Mouse (Mus musculus) spleen, embryonic (tissue): ENCODE data around the gene Stk40.

ENCODE experiments used
- CTCF ChIA-PET: fragments of 350-600 bp; sonication (Branson Sonifier 250); formaldehyde crosslinking; loops from one replicate; lab custom pipeline; 2022; lab: Charles Lee

The Stk40 gene

DNA sequence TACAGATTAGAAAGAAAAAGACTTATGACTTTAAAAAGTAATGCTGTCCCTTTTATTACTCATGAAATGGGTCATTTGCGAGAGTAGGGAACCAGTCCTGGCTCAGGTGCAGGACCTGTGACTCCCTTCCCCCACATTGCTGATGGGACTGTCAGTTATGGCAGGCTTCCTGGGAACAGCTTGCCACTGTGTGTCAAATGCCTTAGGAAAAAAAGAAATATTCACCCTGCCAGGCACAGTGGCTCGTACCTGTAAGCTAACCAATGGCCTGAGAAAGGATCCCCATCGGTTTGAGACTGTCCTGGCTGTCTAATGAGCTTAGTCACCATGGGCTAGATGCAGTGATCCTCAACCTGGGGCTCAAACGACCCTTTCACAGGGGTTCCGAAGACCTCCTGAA lies 16.3 kb downstream of the Stk40 start:
- CTCF ChIA-PET = interaction anchor here (0.6 kb wide), 1 partner anchor 200 kb away, joined by 3 read pairs; no protein-coding TSS in a partner anchor

DNA sequence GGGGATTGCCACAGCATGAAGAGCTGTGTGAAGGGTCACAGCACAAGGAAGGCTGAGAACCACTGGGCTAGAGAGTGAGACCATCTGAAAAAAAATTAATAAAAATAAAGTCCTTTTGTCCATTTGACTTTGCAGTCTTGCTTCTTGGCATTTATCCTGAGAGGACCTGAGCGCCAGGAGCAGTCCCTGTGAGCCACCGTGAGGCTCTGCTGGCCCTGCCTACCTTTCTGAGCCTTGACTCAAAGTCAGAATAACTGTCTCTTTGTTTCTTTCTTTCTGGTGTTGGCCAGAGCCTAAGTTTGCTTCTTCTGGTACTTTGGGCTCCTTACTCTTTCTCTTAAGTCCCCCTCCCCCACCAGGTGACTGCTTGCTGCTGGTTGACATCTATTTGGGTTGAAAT lies 16.7 kb downstream of the Stk40 start:
- CTCF ChIA-PET = interaction anchor here (0.6 kb wide), 1 partner anchor 200 kb away, joined by 3 read pairs; no protein-coding TSS in a partner anchor

DNA sequence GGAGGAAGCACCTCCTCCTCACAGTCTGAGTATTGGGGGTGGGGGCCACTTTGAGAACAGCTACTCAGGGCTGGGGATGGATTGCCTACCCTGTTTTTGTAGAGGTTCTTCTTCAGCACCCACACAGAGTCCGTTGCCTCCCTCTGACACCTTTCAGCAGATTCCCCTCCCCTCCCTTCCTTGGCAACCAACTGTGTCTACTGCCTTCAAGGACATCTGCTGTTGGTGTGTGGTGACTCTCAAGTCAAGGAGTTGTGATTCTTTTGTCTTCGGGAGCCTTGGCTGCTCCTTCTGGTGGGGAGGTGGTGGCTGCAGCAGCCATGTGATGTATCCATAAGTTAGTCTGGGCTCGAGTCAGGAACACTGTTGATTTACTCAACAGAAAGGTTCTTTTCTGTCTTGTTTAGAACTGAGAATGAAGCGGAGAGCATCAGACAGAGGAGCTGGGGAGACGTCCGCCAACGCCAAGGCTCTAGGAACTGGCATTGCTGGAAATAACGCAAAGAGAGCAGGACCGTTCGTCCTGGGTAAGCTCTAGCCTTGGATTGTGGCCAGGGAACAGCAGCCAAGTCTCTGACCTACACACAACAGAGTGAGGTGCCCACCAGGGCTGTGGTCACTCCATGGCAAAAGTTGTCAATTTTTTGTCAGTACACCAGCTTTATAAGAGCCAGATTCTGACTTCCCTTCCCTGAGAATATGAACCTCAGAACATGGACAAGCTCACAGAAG lies 19.7 kb downstream of the Stk40 start:
- CTCF ChIA-PET = no interaction called here

DNA sequence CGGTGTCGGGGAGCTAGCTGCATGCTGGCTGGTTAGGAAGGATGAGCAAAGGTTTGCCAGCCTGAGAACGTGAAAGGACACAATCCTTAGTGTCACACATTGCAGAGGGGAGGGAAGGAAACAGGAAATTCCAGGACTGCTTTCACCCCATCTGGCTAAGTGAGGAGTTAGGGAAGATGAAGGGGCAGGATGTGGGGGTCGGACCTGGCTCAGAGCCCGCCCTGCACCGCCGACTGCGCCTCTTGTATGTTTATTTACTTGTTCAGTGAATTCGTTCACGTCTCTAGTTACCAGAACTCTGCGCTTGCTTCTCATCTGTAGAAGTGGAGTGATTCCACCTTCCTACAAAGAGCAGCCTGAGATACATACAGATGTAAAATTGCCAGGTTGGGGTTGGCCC lies 26.7 kb downstream of the Stk40 start:
- CTCF ChIA-PET = no interaction called here

DNA sequence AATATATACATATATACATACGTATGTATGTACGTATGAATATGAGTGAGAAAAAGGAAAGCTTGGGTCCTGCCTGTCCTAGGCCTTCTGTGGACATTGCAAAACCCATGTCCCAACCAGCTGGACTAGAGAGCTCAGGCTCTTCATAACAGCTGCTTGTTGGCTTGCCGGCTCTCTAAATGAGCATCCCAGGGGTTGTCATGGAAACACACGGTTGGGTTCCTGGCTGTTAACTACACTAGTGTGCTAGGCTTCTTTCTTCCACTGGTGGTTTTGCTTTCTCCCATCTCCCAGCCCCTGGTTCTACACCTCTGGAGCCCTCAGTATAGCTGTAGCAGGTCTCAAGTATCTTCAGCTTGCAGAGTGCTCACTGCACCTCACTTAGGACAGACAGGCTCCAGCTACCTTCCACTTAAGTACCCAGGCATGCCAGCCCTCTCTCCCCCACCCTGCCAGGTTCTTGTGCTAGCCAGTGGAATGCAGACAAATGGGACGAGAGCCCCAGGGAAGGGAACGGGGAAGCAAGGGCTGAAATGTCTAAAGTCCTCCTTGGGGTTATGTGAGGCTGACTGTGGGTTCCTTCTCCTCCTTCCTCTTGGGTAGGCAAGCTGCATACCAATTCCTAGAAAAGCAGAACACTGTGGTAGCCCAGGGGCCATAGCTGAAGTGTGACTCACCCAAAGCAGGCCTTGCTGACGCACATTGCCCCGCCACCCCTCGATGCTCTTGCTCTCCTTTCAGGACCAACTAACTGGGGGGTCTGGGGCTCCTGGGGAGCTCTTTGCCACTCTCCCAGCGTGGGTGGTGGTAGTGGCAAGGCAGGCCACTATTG lies 27.7 kb downstream of the Stk40 start:
- CTCF ChIA-PET = interaction anchor here (0.7 to 1.0 kb wide), 2 partner anchors 9 to 130 kb away, joined by 3 read pairs; partner anchors contain the start of gene Trappc3

DNA sequence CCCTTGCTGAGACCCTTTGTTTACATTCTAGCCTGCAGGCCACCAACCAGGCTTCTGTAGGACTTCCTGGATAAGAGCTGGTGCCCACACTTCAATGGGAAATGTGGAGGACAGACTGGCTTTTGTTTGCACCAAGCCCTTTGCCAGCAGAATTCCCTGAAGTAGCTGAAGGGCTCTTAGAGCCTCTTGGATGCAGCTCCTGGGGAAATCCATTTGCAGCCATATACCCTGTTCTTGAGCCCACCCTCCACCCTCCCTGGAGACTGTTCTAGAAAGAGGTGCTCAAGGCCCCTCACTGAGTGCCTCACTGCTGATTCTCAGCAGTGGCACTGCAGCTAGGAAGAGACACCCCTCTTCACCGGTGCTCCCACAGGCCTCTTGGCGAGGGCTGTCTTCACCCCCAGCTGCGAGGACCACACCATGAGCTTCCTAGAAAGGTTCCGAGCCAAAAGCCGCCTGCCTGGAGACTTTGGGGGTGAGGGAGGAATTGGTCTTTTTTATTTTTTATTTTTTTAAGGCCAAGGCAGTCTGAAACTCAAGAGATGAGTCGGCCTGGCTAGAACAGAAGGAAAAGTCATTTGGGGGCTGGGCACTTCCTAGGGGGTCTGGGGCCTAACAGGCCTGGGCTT lies 29.0 kb downstream of the Stk40 start:
- CTCF ChIA-PET = interaction anchor here (0.6 kb wide), 2 partner anchors 18 to 50 kb away, joined by 3 to 7 read pairs; no protein-coding TSS in a partner anchor

DNA sequence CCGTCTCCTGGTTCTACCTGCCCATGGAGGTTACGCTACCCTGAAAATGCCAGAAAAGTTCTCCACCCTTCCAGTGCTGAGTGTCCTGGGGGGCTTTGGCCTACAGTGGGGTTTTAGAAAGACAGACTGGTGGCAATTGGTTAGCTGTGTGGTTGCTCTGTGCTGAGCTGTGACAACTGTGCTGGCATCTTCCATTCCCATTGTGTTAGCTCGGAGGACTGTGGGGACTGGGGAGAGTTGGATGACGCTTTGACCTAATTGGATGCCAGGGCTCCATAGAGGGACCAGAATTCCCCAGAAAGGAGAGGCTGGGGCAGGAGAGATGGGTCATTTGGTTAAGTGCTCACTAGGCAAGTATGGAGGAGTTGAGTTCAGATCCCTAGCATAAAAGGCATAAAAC lies 30.5 kb downstream of the Stk40 start:
- CTCF ChIA-PET = no interaction called here

DNA sequence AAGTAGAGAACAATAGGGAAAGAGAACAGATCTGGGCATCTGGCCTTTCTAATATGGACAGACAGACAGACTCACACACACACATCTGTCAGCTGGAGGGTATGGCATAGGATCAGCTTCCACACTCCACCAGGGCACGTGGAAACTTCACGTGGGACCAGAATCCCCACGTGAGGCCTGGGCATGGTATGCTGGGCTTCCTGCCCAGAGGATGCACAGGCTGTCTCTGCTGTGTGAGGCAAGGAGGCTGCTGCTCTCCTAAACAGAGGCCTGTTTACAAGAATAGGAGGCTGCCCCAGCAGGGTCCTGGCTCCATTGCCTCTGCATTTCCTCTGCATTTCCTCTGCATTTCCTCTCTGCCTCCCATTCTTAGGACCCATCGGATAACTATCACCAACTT lies 30.9 kb downstream of the Stk40 start:
- CTCF ChIA-PET = no interaction called here

DNA sequence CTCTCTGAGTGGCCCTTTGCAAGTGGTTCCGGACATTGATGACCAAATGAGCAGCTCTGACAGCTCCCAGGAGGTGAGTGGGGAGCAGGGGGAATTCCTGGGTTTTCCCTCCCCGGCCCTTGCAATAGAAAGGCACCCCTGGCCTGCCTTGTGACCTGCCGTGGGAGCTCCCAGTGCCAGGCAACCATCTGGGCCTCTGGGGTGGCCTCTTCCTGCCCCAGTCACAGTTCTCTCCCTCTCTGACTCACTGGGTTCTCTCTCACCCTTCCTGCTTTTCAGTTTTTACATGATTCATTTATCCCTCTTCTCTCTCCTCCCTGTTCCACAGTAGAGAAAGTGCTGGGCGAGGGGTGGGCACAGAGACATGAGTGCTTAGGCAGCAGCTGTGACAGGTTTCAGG lies 34.0 kb downstream of the Stk40 start:
- CTCF ChIA-PET = no interaction called here

DNA sequence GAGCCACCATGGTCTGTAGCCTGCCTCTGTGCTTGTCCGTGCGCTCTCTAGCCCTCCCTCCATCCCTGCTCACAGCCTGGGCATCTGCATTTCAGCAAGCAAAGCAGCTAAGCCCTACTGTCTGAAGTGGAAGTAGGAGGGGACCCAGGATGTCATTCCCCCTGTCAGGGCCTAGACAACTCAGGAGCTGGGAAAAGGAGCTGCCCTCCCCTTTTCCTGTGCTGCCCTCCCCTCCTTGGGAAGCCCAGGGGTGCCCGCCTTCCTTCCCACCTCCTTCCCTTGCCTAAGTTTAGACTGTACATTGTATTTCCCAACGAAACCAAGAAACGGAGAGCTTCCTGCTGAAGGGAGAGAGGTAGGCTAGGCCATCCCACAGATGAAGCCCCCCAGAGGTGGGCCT lies 37.3 kb downstream of the Stk40 start:
- CTCF ChIA-PET = no interaction called here

DNA sequence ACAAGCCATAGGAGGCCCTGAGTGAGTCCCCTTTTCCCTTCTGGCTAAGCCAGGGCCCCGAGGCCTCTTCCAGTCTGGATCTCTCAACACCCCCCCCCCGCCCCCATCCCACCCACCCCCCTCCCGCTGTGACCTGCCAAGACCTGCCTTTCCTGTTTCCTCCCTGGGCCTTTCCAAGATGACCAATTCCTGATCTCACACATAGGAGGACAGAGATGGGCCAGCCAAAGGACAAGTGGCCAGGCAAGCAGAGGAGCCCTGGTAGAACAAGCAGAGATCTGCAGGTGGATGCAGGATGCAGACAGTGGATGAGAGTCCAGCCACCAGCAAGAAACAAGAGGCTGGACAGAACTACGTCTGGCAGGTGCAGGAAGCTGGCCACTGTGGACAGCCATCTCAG lies 41.6 kb downstream of the Stk40 start:
- CTCF ChIA-PET = no interaction called here

DNA sequence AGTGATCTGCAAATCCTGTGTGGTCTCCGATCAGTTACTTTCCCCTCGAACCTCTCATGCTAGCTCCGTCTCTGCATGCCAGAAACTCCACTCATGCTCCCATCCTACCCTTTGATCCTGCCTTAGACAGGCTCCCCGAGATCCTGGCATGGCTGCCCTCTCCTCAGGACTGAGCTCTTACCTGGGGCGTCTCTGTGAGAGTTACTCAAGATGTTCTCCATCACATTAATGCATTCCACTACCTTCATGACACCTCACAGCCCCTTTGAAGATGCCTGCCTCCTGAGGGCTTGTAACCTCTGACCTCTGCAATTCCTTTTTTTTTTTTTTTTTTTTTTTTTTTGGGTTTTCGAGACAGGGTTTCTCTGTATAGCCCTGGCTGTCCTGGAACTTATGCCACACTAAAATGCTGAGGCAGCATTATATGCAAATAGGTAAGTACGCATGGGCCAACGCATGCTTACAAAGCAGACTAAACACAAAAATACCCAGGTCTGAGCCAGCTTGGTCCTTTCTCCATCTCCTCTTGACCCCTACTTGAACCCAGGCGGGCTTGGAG lies 43.3 kb downstream of the Stk40 start:
- CTCF ChIA-PET = interaction anchor here (0.7 kb wide), 1 partner anchor 61 kb away, joined by 29 read pairs; no protein-coding TSS in a partner anchor

DNA sequence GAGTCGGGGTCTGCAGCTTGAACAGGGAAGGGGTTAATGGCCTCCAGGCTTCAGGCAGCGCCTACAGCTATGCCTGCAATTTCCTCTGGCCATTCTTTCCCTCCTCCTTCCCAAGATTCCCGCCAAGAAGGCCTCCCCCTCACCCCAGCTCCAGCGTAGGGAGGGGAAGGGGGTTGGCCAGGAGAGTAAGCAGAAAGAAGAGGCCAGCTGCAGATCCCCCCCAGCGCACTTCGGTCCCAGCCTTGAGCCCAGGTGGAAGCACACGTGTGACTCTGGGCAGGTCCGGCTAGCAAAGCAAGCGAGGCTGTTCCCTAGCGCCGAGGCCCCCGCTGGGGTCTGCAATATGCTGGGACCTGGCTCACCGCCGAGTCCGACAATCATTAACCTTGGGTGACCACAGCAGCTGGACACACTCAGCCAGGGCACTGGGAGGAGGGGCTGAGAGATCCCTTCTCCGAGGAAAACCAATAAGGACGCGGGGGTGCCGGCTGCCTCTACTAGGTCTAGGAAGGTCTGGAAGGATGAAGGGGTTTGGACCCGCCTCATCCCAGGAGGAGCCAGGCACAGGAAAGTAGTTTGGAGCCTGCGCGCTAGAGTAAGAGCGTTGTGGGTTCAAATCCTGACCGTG lies 43.9 kb downstream of the Stk40 start, which contains the start of gene Eva1b:
TSS of gene Eva1b (plus strand) at position 212 of the 628 bp plus-strand sequence.
- CTCF ChIA-PET = no interaction called here

DNA sequence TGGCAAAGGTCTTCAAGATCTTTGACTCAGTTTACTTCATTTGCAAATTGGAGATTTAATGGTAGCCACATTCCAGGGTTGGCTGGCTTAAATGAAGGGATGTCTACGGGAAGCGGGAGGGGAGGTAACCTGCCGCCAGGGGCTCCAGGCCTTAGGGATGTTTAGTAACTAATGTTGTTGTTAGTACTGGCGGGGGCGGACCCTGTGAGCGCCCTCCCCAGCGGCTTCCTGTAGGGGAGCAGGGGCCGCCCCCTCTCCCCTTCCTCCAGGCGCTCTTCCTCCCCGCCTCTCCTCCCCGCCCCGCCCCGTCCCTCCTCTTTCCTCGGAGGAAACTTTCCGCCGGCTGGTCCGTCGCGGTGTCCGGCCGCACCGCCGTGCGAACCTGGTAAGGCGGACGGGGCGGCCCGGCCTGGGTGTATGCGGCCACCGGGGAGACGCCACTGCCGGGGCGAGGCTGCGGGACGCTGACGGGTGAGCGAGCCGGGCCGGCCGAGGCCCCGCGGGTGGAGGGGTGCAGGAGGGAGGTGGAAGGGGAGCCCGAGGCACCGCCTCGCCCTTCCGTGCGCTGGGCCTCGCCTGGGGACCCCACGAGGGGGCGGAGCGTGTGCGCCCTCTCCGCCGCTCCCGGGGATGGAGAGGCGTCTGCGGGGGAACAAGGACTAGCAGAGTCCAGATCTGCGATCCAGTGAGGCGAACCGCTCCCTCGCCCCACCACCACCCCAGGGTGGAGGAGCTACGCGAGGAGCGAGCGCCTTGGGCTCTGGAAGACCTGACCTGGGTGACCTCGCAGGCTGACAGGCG lies 44.6 kb downstream of the Stk40 start:
- CTCF ChIA-PET = no interaction called here

DNA sequence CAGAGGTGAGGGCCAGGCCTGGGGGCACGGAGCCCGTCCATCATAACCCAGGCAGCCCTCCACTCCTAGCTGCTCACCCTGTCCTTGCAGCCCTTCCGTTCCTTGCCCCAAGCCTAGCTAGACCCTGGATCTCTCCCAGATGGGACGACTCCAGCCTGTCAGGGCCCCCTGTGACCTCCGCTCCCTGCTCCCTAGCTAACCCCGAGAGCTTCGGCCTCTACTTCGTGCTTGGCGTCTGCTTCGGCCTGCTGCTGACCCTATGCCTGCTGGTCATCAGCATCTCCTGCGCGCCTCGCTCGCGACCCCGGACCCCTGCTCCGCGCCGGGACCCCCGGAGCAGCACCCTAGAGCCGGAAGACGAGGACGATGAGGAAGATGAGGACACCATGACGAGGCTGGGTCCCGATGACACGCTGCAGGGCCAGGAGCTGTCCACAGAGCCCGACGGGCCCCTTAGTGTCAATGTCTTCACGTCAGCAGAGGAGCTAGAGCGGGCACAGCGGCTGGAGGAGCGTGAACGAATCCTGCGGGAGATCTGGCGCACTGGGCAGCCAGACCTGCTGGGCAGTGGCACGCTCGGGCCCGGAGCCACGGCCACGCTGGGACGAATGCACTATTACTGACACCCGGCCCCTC lies 45.4 kb downstream of the Stk40 start:
- CTCF ChIA-PET = no interaction called here

DNA sequence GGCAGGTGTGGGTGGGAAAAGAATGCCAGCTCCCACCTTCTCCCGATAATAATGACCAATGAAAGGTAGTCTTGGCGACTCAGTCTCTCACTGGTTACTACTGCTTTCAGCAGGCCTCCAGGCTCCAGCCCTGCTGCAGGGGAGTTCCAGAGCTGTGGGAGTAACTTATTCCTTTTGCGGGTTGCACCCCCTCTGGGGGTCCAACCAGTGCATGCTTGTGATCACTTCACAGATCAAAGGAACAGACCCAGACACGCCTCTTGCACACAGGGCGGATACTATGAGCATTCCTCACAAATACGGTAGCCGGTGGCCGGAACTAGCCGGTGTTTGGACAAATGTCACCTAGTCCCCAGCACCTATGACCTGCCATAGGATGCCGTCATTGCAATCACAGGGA lies 46.0 kb downstream of the Stk40 start:
- CTCF ChIA-PET = no interaction called here

DNA sequence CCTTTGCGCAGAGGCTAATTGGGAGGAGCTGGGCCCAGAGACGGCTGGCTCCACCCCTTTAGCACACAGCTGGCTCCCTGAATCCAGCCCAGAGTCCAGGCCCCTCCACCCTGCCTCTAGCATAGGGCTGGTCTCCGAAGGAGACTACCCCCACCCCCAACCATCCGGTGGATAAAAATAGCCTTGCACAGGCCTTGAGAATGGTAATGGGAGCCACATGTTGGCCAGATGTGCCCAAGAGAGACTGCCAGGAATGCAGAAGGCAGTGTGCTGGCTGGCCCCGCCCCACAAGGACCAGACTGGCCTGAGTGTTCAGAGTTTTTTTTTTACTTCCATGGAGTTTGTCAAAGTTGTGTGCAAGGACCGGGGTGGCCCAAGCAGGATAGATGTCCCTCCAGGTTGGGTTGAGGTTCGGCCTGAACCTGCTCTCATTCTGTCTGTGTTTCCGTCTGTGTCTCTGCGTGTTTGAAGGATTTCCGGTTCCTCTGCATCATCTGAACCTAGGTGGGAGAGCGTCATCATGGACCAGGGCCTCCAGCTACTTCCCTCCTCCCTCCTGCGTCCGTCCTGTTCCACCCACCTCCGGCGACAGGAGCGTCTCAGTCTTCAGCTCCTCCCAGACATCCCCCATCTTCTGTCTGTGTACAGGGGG lies 46.7 kb downstream of the Stk40 start:
- CTCF ChIA-PET = no interaction called here

DNA sequence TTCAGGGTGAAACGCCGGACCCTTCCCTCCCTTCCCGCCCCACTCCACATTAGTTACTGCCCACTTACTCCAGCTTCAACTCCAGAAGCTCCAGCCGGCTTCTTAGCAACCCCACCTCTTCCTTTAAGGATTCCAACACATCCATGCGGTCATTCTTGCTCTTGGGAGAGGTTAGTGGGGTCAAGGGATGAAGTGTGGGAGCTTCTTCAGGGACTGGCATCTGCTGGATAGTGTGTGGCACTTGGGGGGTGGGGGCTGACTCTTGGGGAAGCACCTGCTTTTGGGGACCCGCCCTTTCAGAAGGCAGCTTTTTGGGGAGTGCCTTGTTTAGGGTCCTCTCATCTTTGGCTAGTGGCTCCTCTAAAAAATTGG lies 47.2 kb downstream of the Stk40 start:
- CTCF ChIA-PET = no interaction called here

DNA sequence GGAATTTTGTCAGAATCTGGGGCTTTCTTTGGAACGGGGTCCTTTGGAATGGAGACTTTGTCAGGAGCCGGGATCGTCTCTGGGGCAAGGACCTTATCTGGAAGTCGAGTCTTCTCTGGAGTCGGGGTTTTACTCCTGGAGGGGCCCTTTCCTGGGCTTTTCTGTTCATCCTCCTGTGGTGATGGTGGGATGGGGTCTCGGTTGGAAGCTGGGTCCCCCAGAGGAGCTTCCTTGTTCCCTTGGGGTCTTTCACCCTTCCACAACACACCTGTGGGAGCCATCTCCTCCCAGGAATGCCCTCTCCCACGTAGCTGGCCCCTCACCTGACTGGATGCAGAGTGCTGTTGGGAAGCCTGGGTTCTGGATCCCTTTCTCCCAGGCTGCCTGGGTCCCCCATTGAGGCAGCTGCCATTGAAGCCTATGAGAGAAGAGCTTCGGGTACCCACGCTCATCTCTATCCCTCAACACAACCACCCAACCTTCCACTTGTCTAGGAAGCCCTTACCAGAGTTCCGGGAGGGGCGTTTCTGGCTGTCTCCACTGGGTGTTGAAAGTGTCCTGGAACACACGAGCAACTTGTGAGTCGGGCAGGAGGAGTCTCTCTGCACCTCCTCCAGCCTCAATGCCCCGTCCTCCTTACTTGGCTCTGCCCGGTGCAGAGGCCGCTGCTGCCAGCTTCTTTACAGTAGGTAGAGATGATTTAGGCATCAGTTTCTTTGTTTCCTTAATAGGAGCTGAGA lies 48.1 kb downstream of the Stk40 start:
- CTCF ChIA-PET = interaction anchor here (0.5 kb wide), 1 partner anchor 43 kb away, joined by 6 read pairs; no protein-coding TSS in a partner anchor
